Mouse (Mus musculus) G1E-ER4 (cell line): ENCODE measurements around the gene Lrig1. TPM values are rescaled to one million over a fixed set of nuclear protein-coding genes. Genes with fewer than 3 reads are reported as not detected.

ENCODE experiments used
- GATA1 ChIP-seq: IDR thresholded peaks from one replicate; pipeline ENCODE4 v1.8.0; 2012; ENCODE audit warnings: low read length, inconsistent platforms
- polyA plus RNA-seq: library from polyadenylated mRNA; stranded (reverse); fragments of >175 nt; gene quantifications from 2 replicates; pipeline ENCODE4 v1.2.3, GENCODE M21; 2012

Gene Lrig1
- polyA plus RNA-seq, 1 experiment, result 3.7 TPM

GRCm38 (mm10) chr6:94702993-94703392 is 3.0 kb upstream of the Lrig1 start:
- TF ChIP-seq GATA1, result no peak

GRCm38 (mm10) chr6:94701071-94701470 is 1.1 kb upstream of the Lrig1 start:
- no peak for TF ChIP-seq GATA1

DNA sequence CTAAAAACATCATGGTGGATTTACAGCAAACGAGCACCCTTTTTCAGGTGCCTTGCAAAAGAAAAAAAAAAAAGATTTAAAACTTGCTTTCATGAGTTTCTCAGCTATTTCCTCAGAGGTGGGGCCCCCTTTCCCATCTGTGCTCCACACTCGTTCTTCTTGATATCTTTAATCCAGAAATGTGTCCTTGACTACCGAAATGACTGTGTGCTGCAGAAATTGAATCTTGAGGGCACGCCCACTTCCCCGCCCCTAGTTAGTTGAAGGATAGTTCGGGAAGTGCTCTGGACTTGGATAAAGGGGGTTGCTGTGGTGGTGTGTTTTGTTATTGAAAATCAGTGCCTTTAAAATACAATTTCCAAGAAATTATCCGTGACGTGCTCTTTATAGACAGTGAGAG is 654 bp upstream of the Lrig1 start:
- no peak for TF ChIP-seq GATA1

GRCm38 (mm10) chr6:94699173-94699987 is 578 bp downstream of the Lrig1 start:
- TF ChIP-seq GATA1, result no peak

DNA sequence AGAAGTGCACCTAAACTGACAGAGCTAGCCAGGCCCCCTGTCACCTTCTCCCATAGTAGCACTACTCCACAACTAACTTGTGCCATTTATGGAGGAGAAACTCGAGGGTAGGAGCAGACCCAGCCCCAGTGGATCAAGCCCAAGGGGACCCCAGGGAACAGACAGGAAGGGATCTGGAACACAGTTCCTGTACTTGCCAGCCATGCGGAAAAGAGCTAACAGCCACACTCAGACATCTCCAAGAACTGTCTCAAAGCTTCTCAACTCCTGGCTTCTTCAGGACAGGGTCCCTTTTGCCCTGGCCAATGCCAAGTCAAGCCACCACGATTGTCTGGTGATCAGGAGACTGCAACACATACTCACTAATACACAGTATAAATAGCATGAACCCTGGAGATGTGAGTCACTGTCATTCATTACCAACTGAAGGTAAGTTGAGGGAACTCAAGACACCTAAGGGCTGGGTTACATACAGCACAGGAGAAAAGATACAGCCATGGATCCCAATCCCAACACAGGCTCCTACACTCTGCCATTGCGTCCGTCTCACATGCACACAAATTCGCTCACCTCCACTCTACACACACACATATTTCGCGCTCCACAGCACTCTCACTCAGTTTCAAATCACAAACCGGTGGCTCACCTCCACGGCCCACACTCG is 1.3 kb downstream of the Lrig1 start:
- no peak for TF ChIP-seq GATA1

DNA sequence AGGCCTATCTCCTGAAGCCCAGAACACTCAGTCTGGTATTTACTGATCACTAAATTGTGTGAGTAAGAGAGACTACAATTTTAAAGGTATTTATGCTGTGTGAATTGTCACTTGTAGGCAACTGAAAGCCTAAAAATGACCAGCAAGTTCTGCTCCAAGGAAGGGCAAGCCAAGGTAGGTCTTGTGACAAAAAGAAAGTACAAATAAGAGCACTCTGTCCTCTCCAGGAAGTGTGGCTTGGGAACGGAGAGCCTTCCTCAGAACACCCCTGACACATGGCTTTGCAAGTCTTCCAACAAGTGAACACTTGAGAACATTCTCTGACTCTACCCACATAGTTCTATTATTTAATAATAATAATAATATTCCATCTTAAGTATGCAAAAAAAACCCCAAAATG is 2.5 kb downstream of the Lrig1 start:
- no peak for TF ChIP-seq GATA1

DNA sequence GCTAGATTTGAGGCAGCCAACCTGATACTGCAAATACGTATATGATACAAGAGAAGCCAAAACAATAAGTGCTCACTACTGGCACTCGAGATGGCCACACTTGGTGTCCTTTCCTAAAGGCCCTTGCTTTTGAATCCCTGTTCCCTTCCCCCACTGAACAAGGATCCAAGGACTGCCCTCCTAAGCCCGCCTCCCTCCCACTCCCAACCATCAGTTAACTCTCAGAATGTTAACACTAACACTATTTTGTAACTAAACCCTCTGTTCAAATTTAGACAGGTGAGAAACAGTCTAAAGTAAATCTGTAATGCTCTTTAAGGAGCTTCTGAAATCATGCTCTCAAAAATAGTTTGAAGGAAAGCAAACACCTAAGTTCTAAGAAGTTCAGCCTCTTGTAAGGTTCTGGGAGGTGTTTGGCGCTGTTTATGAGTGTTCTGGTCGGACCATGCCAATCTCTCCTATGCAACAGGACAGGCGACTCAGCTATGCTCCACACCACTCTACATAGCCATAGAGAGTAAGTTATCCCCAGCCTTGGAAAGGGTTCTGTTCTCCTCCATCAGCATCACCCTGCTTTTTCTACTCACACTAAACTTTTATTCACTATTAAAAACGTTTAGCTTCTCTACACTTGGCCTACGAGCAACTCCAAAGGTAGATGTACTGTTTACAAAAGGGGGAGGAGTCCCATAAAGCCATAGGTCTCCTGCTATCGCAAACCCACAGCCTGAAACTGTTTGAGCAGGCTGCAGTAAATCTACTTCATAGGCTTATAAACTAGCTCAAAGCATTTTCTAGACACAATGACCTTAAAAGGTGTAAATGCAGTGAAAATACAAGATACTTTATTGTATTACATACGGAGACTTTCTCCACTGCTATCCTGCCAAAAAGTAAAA is 3.5 kb downstream of the Lrig1 start:
- no peak for TF ChIP-seq GATA1

DNA sequence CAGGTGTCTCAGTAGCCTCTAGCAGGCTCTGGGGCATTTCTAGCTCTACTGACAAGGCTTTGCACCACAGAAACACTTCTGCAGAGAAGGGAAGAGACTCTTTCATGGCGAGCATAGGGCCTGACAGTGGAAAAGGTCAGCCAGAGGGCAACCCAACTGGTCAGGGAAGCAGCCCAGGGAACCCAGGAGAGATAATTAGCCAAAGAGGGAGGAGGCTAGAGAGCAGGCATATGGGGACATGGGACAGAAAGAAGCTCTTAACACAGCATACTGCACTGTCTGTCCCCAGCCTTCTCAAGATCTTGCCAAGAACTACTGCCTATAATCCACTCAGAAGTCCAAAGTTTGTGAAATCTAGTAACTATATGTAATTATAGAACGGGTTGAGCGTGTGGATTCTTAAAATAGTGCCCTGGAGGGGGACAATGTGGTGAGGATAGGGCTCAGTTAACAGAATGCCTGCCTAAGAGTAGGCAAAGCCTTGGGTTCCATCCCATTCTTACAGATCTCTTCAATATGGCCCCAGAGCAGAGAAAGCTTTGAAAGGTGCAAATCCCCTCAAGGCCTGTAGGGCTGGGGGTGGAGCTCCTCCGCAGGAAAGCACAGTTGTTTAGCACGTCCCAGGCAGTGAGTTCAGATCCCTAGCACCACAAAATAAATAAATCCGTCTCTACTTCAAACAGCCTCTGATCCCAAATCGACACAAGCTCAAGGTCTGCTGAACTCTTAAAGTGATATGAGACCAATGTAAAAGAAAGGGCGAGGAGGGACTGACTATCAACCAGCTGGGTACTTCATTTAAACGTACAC is 4.6 kb downstream of the Lrig1 start:
- no peak for TF ChIP-seq GATA1

- TF ChIP-seq GATA1, result no peak
These were observed 5.5 kb downstream of the Lrig1 start for GRCm38 (mm10) chr6:94694481-94694880.

- no peak for TF ChIP-seq GATA1
These were observed 6.9 kb downstream of the Lrig1 start for GRCm38 (mm10) chr6:94693091-94693490.

DNA sequence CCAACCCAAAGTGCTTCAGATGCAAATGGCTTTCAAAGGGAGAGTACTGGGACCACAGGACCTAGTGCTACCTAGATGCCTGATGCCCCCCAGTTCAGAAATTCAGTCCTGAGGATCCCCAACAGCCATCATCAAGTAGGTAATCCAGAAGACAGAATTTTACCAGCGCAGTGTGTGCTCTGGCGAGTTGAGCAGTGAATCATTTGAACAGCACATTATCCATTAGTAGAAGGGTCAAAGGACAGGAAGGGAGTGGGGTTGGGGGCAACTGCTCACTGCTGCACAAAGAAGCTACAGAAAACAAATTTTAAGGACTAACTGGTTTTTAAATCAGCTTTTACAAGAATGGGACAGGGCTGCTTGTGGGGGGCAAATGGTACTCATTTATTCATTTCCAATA is 8.0 kb downstream of the Lrig1 start:
- TF ChIP-seq GATA1, result no peak

GRCm38 (mm10) chr6:94690247-94690646 is 9.7 kb downstream of the Lrig1 start:
- TF ChIP-seq GATA1, result no peak

DNA sequence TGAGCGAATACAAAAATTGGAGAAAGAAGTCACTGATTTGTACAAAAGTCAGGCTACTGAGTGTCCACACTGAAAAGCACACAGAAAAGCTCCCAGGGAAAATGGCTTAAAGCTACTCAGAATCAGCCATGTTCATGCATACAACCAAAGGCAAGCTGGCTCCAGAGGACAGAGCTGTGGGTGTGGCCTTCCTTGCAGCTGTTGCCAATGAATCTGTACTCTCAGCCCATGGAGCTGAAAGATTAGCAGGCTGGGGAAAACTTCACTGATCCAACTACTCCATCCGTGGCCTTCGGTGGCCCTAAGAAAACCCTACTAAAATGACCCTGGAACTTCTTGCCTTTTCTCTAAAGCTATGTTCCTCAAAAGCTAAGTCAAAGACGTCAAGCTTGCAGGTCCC is 11.2 kb downstream of the Lrig1 start:
- no peak for TF ChIP-seq GATA1

DNA sequence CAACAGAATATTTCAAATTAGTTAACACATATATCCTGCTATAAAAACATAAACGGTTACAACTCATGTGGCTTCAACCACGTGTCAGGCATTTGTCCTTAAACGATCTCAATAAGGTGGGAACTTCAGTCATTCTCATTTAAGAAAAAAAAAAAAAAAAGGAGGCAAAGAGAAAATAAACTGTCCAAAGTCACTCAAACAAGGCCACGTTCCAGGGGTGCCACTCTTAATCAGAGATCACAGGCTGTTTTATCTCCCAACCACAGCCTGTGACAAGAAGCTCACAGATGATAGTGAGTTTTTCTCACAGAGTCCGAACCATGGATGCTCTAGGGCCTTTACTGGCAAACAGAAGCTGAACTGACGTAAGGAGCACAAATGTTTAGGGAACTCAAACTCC is 13.9 kb downstream of the Lrig1 start:
- TF ChIP-seq GATA1, result peak; percentile 97

DNA sequence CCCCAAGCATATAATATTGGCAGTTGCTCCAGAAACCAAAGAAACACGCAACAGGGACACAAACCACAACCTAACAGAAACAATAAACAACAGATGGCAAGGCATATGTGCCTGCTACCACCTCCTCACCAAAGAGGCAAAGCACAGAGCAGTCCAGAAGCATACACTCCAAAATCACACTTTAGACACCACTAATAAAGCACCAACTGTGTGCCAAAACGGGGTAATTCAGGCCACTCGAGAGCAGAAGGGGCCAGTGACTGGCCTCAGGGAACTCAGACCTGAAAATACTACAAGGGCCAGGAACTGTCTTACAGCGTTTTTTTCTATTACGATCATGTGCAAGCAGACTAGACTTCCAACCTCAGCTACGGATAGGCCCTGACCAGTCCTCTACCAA is 14.3 kb downstream of the Lrig1 start:
- TF ChIP-seq GATA1, result no peak
